Mouse (Mus musculus) hindbrain, embryonic 10.5 days (tissue): ENCODE measurements around the gene Gfy. TPM values are rescaled to one million over a fixed set of nuclear protein-coding genes. Genes with fewer than 3 reads are reported as not detected.
A peak's percentile ranks its signal among the peaks of the same experiment; 100 is the strongest.
"Not testable (repeated sequence)": the region's sequence is repeated elsewhere in the genome, so short reads cannot be mapped to it uniquely, and the experiment has no call there.

ENCODE experiments used
- DNase-seq: peaks from one replicate; pipeline ENCODE4 v3.0.0-alpha.2; 2017; ENCODE audit warnings: low spot score
- H3K27ac ChIP-seq: fragments of 300-500 bp; sonication (generic); 2 replicates; pipeline ENCODE4 v1.5.1; 2016; ENCODE audit warnings: mild to moderate bottlenecking, moderate library complexity
- H3K27me3 ChIP-seq: fragments of 300-500 bp; sonication (generic); 2 replicates; pipeline ENCODE4 v1.6.1; 2016; ENCODE audit warnings: mild to moderate bottlenecking; ENCODE audit not compliant: poor library complexity, insufficient read depth, severe bottlenecking
- H3K36me3 ChIP-seq: fragments of 300-500 bp; sonication (generic); 2 replicates; pipeline ENCODE4 v1.6.1; 2016; ENCODE audit warnings: mild to moderate bottlenecking, moderate library complexity
- H3K4me1 ChIP-seq: fragments of 300-500 bp; sonication (generic); replicated peaks from 2 replicates; pipeline ENCODE4 v1.6.1; 2016; ENCODE audit warnings: mild to moderate bottlenecking
- H3K4me3 ChIP-seq: fragments of 300-500 bp; sonication (generic); 2 replicates; pipeline ENCODE4 v1.5.1; 2016; ENCODE audit warnings: mild to moderate bottlenecking, moderate library complexity
- H3K9me3 ChIP-seq: fragments of 300-500 bp; sonication (generic); 2 replicates; pipeline ENCODE4 v1.6.1; 2016; ENCODE audit warnings: mild to moderate bottlenecking, moderate library complexity
- WGBS: fragments of 180-500 bp; shearing (Covaris S2); methylation state at CpG from one replicate; pipeline ENCODE4 v1.1.7; 2016; 5-methylcytosine and 5-hydroxymethylcytosine counted together
- polyA plus RNA-seq: library from polyadenylated mRNA; unstranded; fragments of >200 nt; fragmentation: Nextera tagmentation; extraction: Ambion mirVana; gene quantifications from 2 replicates; pipeline ENCODE4 v1.2.1, GENCODE M21; 2016

Gfy gene
- polyA plus RNA-seq, 1 experiment from 2014 or later: not detected

GRCm38 (mm10) chr7:45175398-45175797 is 4.0 kb downstream of the Gfy start:
- no peaks in the 10 kb centered on the region for H3K36me3 ChIP-seq
- H3K9me3 ChIP-seq: peaks cover 22% of the 10 kb centered on the region
- peaks cover 28% of the 10 kb centered on the region for H3K4me1 ChIP-seq
- H3K4me3 ChIP-seq: peak overlapping the region; percentile 38; the same call in 1 of the 2 replicates
- peaks cover 99% of the 10 kb centered on the region for H3K27me3 ChIP-seq
- 4% methylated on average over 13 of the region's 13 CpGs for WGBS
- no peak for DNase-seq
- H3K27ac ChIP-seq: no peak overlapping the region

GRCm38 (mm10) chr7:45174567-45175280 is 4.6 kb downstream of the Gfy start:
- no peak for DNase-seq
- Histone ChIP-seq H3K36me3 (no peaks in the 10 kb centered on the region), H3K27ac (0 out of 2 replicates have a peak overlapping the region, but pooled peaks have one; percentile 46), H3K27me3 (peaks cover 99% of the 10 kb centered on the region), H3K9me3 (peaks cover 28% of the 10 kb centered on the region), H3K4me3 (peak overlapping the region; percentile 35), H3K4me1 (peaks cover 28% of the 10 kb centered on the region)
- WGBS: 3% methylated on average over 29 of the region's 29 CpGs

GRCm38 (mm10) chr7:45173772-45174171 is 5.6 kb downstream of the Gfy start:
- not testable (repeated sequence) for H3K36me3 ChIP-seq, H3K4me3 ChIP-seq, DNase-seq, H3K27ac ChIP-seq
- H3K4me1 ChIP-seq: peaks cover 30% of the 10 kb centered on the region
- H3K27me3 ChIP-seq: peaks cover 99% of the 10 kb centered on the region
- peaks cover 38% of the 10 kb centered on the region for H3K9me3 ChIP-seq
- WGBS: 52% methylated on average over 1 of the region's 1 CpGs

- WGBS: 57% methylated on average over 7 of the region's 7 CpGs
- peaks cover 39% of the 10 kb centered on the region for H3K9me3 ChIP-seq
- H3K27ac ChIP-seq: no peak overlapping the region
- peaks cover 99% of the 10 kb centered on the region for H3K27me3 ChIP-seq
- peaks cover 38% of the 10 kb centered on the region for H3K4me1 ChIP-seq
- no peak for DNase-seq
- no peaks in the 10 kb centered on the region for H3K36me3 ChIP-seq
- H3K4me3 ChIP-seq: no peak overlapping the region
Measured at GRCm38 (mm10) chr7:45172974-45173373, 6.4 kb downstream of the Gfy start.

- peaks cover 22% of the 10 kb centered on the region for H3K4me1 ChIP-seq
Measured at GRCm38 (mm10) chr7:45169495-45169894, 9.9 kb downstream of the Gfy start.

GRCm38 (mm10) chr7:45168656-45169055 is 10.7 kb downstream of the Gfy start:
- WGBS: 6% methylated on average over 24 of the region's 24 CpGs
- H3K4me3 ChIP-seq: 0 out of 2 replicates have a peak overlapping the region, but pooled peaks have one; percentile 2
- H3K9me3 ChIP-seq: peaks cover 39% of the 10 kb centered on the region
- DNase-seq: no peak
- peaks cover 99% of the 10 kb centered on the region for H3K27me3 ChIP-seq
- no peaks in the 10 kb centered on the region for H3K36me3 ChIP-seq
- no peak overlapping the region; the same call in 1 of the 2 replicates for H3K27ac ChIP-seq
- peaks cover 28% of the 10 kb centered on the region for H3K4me1 ChIP-seq

More at GRCm38 (mm10) chr7:45169495-45169894, 9.9 kb downstream of the Gfy start:
- Histone ChIP-seq H3K36me3 (no peaks in the 10 kb centered on the region), H3K4me3 (no peak overlapping the region), H3K9me3 (peaks cover 39% of the 10 kb centered on the region), H3K27ac (no peak overlapping the region), H3K27me3 (peaks cover 99% of the 10 kb centered on the region)
- 91% methylated on average over 3 of the region's 3 CpGs for WGBS
- no peak for DNase-seq

- Histone ChIP-seq H3K36me3 (no peaks in the 10 kb centered on the region), H3K4me3 (peak overlapping the region; percentile 16; the same call in 1 of the 2 replicates), H3K27me3 (peaks cover 100% of the 10 kb centered on the region), H3K9me3 (peaks cover 38% of the 10 kb centered on the region), H3K4me1 (peaks cover 30% of the 10 kb centered on the region), H3K27ac (peak overlapping the region; percentile 66)
- no peak for DNase-seq
- WGBS: 2% methylated on average over 19 of the region's 19 CpGs
Measured at GRCm38 (mm10) chr7:45167761-45168445, 11.5 kb downstream of the Gfy start.

GRCm38 (mm10) chr7:45166950-45167401 is 12.4 kb downstream of the Gfy start:
- WGBS: 26% methylated on average over 10 of the region's 10 CpGs
- Histone ChIP-seq H3K36me3 (no peaks in the 10 kb centered on the region), H3K4me3 (peak overlapping the region; percentile 16; the same call in 1 of the 2 replicates), H3K27ac (peak overlapping the region; percentile 51; the same call in 1 of the 2 replicates), H3K4me1 (peaks cover 38% of the 10 kb centered on the region), H3K27me3 (peaks cover 98% of the 10 kb centered on the region), H3K9me3 (peaks cover 31% of the 10 kb centered on the region)
- no peak for DNase-seq

- Histone ChIP-seq H3K27ac (no peak overlapping the region), H3K27me3 (peaks cover 85% of the 10 kb centered on the region), H3K4me3 (no peak overlapping the region), H3K4me1 (peaks cover 44% of the 10 kb centered on the region), H3K36me3 (peaks cover 5% of the 10 kb centered on the region), H3K9me3 (peaks cover 20% of the 10 kb centered on the region)
- WGBS: 38% methylated on average over 11 of the region's 11 CpGs
- no peak for DNase-seq
Measured at GRCm38 (mm10) chr7:45165701-45166100, 13.7 kb downstream of the Gfy start.

GRCm38 (mm10) chr7:45164833-45165232 is 14.5 kb downstream of the Gfy start:
- peaks cover 14% of the 10 kb centered on the region for H3K36me3 ChIP-seq
- H3K9me3 ChIP-seq: peaks cover 12% of the 10 kb centered on the region
- no peak overlapping the region for H3K4me3 ChIP-seq
- peaks cover 77% of the 10 kb centered on the region for H3K27me3 ChIP-seq
- no peak for DNase-seq
- H3K4me1 ChIP-seq: peaks cover 44% of the 10 kb centered on the region
- H3K27ac ChIP-seq: no peak overlapping the region
- WGBS: 70% methylated on average over 5 of the region's 5 CpGs

GRCm38 (mm10) chr7:45163735-45164490 is 15.5 kb downstream of the Gfy start, which contains the start of gene Slc17a7:
Gene Slc17a7 (plus strand): TSS chr7:45163949.
- no peak for DNase-seq
- Histone ChIP-seq H3K4me3 (peak within 1 kb of the TSS; percentile 52), H3K27ac (peak within 1 kb of the TSS; percentile 53; the same call in 1 of the 2 replicates), H3K36me3 (peaks cover 23% of the 10 kb centered on the region), H3K9me3 (peaks cover 3% of the 10 kb centered on the region), H3K4me1 (peaks cover 44% of the 10 kb centered on the region), H3K27me3 (peaks cover 67% of the 10 kb centered on the region)
- 1% methylated on average over 41 of the region's 41 CpGs for WGBS

- H3K36me3 ChIP-seq: peaks cover 31% of the 10 kb centered on the region
- no peak for DNase-seq
- no peak overlapping the region for H3K27ac ChIP-seq
- H3K9me3 ChIP-seq: no peaks in the 10 kb centered on the region
- 73% methylated on average over 9 of the region's 9 CpGs for WGBS
- H3K27me3 ChIP-seq: peaks cover 59% of the 10 kb centered on the region
- H3K4me1 ChIP-seq: peaks cover 36% of the 10 kb centered on the region
- peak overlapping the region; percentile 52; the same call in 1 of the 2 replicates for H3K4me3 ChIP-seq
Measured at GRCm38 (mm10) chr7:45162996-45163615, 16.3 kb downstream of the Gfy start.
